Mouse (Mus musculus) limb, embryonic 11.5 days (tissue): ENCODE results near the gene Galnt14. TPM values are rescaled to one million over a fixed set of nuclear protein-coding genes. Genes with fewer than 3 reads are reported as not detected.

Experiments used
- ATAC-seq: fragments of 200-750 bp; cut with Nextera tagmentation; 2 replicates; pipeline ENCODE4 v1.8.0; 2017; ENCODE audit warnings: low read depth; ENCODE audit not compliant: insufficient number of reproducible peaks, low FRiP score, low TSS enrichment
- DNase-seq: peaks from one replicate; pipeline ENCODE4 v3.0.0-alpha.2; 2015; ENCODE audit warnings: low spot score
- H3K27ac ChIP-seq: fragments of 300-500 bp; sonication (generic); replicated peaks from 2 replicates; pipeline ENCODE4 v1.5.1; 2014; ENCODE audit warnings: low read depth, mild to moderate bottlenecking, low read length
- H3K27me3 ChIP-seq: fragments of 300-500 bp; sonication (generic); 2 replicates; pipeline ENCODE4 v1.6.1; 2014; ENCODE audit warnings: mild to moderate bottlenecking, low read length, mixed read lengths; ENCODE audit not compliant: control insufficient read depth, insufficient read depth
- H3K36me3 ChIP-seq: fragments of 300-500 bp; sonication (generic); 2 replicates; pipeline ENCODE4 v1.6.1; 2014; ENCODE audit warnings: mild to moderate bottlenecking, low read length, moderate library complexity, mixed read lengths; ENCODE audit not compliant: control insufficient read depth, insufficient read depth
- H3K4me1 ChIP-seq: fragments of 300-500 bp; sonication (generic); 2 replicates; pipeline ENCODE4 v1.6.1; 2014; ENCODE audit warnings: low read length, mixed read lengths; ENCODE audit not compliant: control insufficient read depth, insufficient read depth
- H3K4me2 ChIP-seq: fragments of 300-500 bp; sonication (generic); 2 replicates; pipeline ENCODE4 v1.6.1; 2014; ENCODE audit warnings: low read depth, mild to moderate bottlenecking, moderate library complexity; ENCODE audit not compliant: severe bottlenecking
- H3K4me3 ChIP-seq: fragments of 300-500 bp; sonication (generic); 2 replicates; pipeline ENCODE4 v1.5.1; 2014; ENCODE audit warnings: low read depth, low read length
- H3K9ac ChIP-seq: fragments of 300-500 bp; sonication (generic); 2 replicates; pipeline ENCODE4 v1.6.1; 2014; ENCODE audit warnings: mild to moderate bottlenecking, low read length
- H3K9me3 ChIP-seq: fragments of 300-500 bp; sonication (generic); 2 replicates; pipeline ENCODE4 v1.6.1; 2016; ENCODE audit warnings: low read length; ENCODE audit not compliant: control insufficient read depth
- WGBS: fragments of 180-500 bp; shearing (Covaris S2); extraction: QIAGEN DNeasy Blood & Tissue Kit; methylation state at CpG from one replicate; pipeline ENCODE4 v1.1.7; 2014; 5-methylcytosine and 5-hydroxymethylcytosine counted together
- polyA plus RNA-seq: library from polyadenylated mRNA; unstranded; fragments of >200 nt; fragmentation: Nextera tagmentation; extraction: Ambion mirVana; gene quantifications from 2 replicates; pipeline ENCODE4 v1.2.1, GENCODE M21; 2014

Gene Galnt14
- polyA plus RNA-seq, 1 experiment from 2014 or later: 1.4 TPM

DNA sequence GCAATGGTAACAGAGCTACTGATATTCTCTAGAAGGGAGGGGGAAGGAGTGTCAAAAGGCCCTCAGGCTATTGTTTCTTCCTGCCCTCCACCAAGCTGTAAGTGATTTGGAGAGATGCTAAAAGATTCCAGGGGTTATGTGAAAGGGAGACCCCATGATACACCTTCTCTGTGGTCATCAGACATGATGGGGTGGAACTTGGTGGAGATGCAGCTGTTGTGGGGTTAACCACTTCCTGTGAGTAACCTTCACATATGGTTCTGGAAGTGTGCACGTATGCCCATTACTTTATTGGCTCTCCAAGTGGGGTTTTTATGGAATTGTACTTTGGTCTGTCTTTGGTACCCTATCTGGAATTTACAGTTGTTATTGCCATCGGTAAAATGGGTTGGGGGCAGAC lies 253.7 kb downstream of the Galnt14 start:
- Histone ChIP-seq H3K36me3 (no peaks in the 10 kb centered on the region), H3K9me3 (no peaks in the 10 kb centered on the region), H3K4me1 (no peaks in the 10 kb centered on the region), H3K9ac (no peak overlapping the region), H3K4me3 (no peak overlapping the region), H3K27me3 (no peaks in the 10 kb centered on the region), H3K27ac (no peak overlapping the region), H3K4me2 (no peak overlapping the region)
- no peak for DNase-seq
- WGBS: 79% methylated on average over 2 of the region's 2 CpGs
- no peak for ATAC-seq

DNA sequence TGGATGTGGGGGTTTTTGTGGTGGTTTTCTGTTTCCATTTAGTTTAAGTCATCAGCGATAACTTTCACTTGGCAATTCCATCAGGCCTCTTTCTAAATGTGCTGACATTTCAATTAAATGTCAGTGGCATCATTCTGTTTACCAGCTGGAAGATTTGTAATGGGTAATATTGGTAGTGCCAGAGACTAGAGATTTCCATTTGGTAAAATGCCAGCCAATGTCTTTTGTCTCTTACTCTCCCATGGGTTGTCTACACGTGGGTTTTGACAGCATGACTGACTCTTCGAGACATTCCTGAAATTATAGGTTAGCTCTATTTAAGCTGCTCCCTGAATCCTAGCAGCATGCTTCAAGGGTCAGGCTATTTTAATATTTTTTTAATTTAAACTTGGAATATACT lies 256.6 kb downstream of the Galnt14 start:
- H3K4me3 ChIP-seq: no peak overlapping the region
- no peaks in the 10 kb centered on the region for H3K36me3 ChIP-seq
- no peak overlapping the region for H3K4me2 ChIP-seq
- H3K9me3 ChIP-seq: no peaks in the 10 kb centered on the region
- 84% methylated on average over 3 of the region's 3 CpGs for WGBS
- no peak for ATAC-seq
- H3K9ac ChIP-seq: no peak overlapping the region
- no peak for DNase-seq
- no peak overlapping the region for H3K27ac ChIP-seq
- H3K4me1 ChIP-seq: no peaks in the 10 kb centered on the region
- H3K27me3 ChIP-seq: no peaks in the 10 kb centered on the region

DNA sequence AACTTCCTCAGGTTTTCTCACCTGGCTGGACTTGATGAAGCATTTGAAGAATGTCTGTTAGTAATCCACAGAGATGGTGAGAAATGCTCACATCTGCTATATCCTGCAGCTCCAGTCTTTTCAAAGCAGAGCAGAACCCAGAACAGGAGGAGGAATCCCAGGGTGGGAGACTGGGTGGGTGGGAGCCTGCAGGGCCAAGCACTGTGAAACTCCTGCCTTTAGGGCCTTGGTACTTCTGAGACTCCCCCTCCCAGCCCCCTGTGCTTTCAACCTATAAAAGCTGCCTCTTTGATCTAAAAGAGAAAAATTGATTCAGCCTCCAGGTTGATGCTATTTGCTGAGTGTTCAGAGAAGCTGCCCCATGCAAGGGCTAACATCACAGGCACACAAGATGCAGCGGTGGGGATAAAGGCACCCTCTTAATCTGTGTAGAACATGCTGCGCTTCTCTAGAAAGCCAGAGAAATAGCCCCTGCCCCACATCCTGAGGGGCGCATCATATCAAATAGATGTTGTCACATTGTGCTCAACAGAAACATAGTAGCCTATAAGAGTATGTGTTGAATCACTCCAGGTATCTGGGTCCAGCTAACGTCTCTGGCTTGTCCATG lies 258.0 kb downstream of the Galnt14 start:
- H3K9ac ChIP-seq: no peak overlapping the region
- WGBS: 88% methylated on average over 4 of the region's 4 CpGs
- ATAC-seq: no peak
- H3K36me3 ChIP-seq: no peaks in the 10 kb centered on the region
- no peaks in the 10 kb centered on the region for H3K27me3 ChIP-seq
- H3K4me3 ChIP-seq: no peak overlapping the region
- DNase-seq: no peak
- no peaks in the 10 kb centered on the region for H3K4me1 ChIP-seq
- H3K4me2 ChIP-seq: no peak overlapping the region
- H3K9me3 ChIP-seq: no peaks in the 10 kb centered on the region
- H3K27ac ChIP-seq: no peak overlapping the region

DNA sequence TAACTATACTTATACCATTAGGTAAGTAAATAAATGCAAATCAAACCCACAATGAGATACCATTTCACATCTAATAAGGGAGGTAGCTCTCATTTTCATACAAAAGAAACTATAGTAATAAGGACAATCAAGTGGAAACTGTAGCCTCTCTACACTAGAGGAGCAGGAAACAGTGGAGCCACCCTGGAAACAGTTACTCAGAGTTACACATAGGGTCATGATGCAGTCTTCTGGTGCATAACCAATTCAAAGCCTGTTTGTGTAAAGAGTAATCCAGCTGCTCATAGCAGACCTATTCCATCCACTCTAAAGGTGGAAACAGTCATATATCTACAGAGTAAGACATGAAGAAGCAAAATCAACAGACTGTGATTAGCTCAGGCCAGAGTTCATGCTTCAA lies 261.1 kb downstream of the Galnt14 start:
- DNase-seq (no peak), ATAC-seq (no peak)
- H3K9me3 ChIP-seq: no peaks in the 10 kb centered on the region
- no peak overlapping the region for H3K9ac ChIP-seq
- no peaks in the 10 kb centered on the region for H3K4me1 ChIP-seq
- no peaks in the 10 kb centered on the region for H3K36me3 ChIP-seq
- no peak overlapping the region for H3K4me3 ChIP-seq
- no peak overlapping the region for H3K27ac ChIP-seq
- H3K4me2 ChIP-seq: no peak overlapping the region
- no peaks in the 10 kb centered on the region for H3K27me3 ChIP-seq

Other genes with a start within 250 kb of the Galnt14 start
- 9.3 and 9.5 TPM in 2 replicates for gene Ehd3, start 93.7 kb upstream of the Galnt14 start, polyA plus RNA-seq
- 0.19 and 0.45 TPM in 2 replicates for gene Xdh, start 239.7 kb upstream of the Galnt14 start, polyA plus RNA-seq